Mouse (Mus musculus) heart, embryonic 11.5 days (tissue): ENCODE results near the gene Atp2c1. TPM values are rescaled to one million over a fixed set of nuclear protein-coding genes. Genes with fewer than 3 reads are reported as not detected.

Experiments used
- ATAC-seq: fragments of 200-750 bp; cut with Nextera tagmentation; replicated peaks from 2 replicates; pipeline ENCODE4 v1.8.0; 2017; ENCODE audit warnings: moderate library complexity; ENCODE audit not compliant: insufficient number of reproducible peaks, low FRiP score, low TSS enrichment
- H3K27ac ChIP-seq: fragments of 300-500 bp; sonication (generic); 2 replicates; pipeline ENCODE4 v1.5.1; 2014; ENCODE audit warnings: mild to moderate bottlenecking, low read depth, low read length
- H3K27me3 ChIP-seq: fragments of 300-500 bp; sonication (generic); 2 replicates; pipeline ENCODE4 v1.6.1; 2014; ENCODE audit warnings: mild to moderate bottlenecking, low read length, mixed read lengths; ENCODE audit not compliant: control insufficient read depth, insufficient read depth
- H3K36me3 ChIP-seq: fragments of 300-500 bp; sonication (generic); 2 replicates; pipeline ENCODE4 v1.6.1; 2014; ENCODE audit warnings: mild to moderate bottlenecking, low read length, moderate library complexity, mixed read lengths; ENCODE audit not compliant: control insufficient read depth, insufficient read depth
- H3K4me1 ChIP-seq: fragments of 300-500 bp; sonication (generic); 2 replicates; pipeline ENCODE4 v1.6.1; 2014; ENCODE audit warnings: low read length; ENCODE audit not compliant: control insufficient read depth, insufficient read depth
- H3K4me2 ChIP-seq: fragments of 300-500 bp; sonication (generic); 2 replicates; pipeline ENCODE4 v1.6.1; 2014; ENCODE audit warnings: mild to moderate bottlenecking, moderate library complexity
- H3K4me3 ChIP-seq: fragments of 300-500 bp; sonication (generic); 2 replicates; pipeline ENCODE4 v1.5.1; 2014; ENCODE audit warnings: low read depth, low read length
- H3K9ac ChIP-seq: fragments of 300-500 bp; sonication (generic); 2 replicates; pipeline ENCODE4 v1.6.1; 2014; ENCODE audit warnings: mild to moderate bottlenecking, low read depth, low read length, moderate library complexity
- H3K9me3 ChIP-seq: fragments of 300-500 bp; sonication (generic); replicated peaks from 2 replicates; pipeline ENCODE4 v1.6.1; 2016; ENCODE audit warnings: low read length; ENCODE audit not compliant: control insufficient read depth
- WGBS: fragments of 180-500 bp; shearing (Covaris S2); extraction: QIAGEN DNeasy Blood & Tissue Kit; methylation state at CpG from one replicate; pipeline ENCODE4 v1.1.7; 2014; ENCODE audit not compliant: insufficient replicate concordance; 5-methylcytosine and 5-hydroxymethylcytosine counted together
- polyA plus RNA-seq: library from polyadenylated mRNA; unstranded; fragments of >200 nt; fragmentation: Nextera tagmentation; extraction: Ambion mirVana; gene quantifications from 2 replicates; pipeline ENCODE4 v1.2.1, GENCODE M21; 2014

Gene Atp2c1
- polyA plus RNA-seq, 1 experiment from 2014 or later, result 53.0 TPM

DNA sequence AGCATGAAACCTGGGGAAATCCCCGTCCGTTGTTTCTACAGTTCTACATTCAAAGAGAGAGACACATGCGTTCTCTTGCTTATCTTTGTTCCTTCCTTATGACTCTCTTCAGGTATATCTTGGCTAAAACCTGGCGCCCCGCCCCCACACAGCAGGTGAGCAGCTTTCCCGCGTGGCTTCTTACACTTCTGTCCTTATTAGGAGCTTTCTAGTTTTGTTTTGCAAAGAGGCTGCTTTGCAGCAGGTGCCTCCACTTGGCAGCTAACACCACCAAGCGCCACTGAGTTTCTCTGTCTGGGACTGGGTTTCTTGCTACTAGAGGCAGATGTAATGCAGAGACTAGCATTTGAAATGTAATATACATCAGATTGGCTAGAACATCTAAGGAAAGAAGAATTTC, 10.4 kb upstream of the Atp2c1 start:
- 32% methylated on average over 8 of the region's 8 CpGs for WGBS
- no peak overlapping the region for H3K27ac ChIP-seq
- H3K9me3 ChIP-seq, result no peaks in the 10 kb centered on the region
- H3K4me1 ChIP-seq, result peaks cover 7% of the 10 kb centered on the region; the same call in 1 of the 2 replicates
- no peaks in the 10 kb centered on the region for H3K36me3 ChIP-seq
- no peak overlapping the region for H3K4me2 ChIP-seq
- H3K9ac ChIP-seq, result no peak overlapping the region
- ATAC-seq, result no peak
- no peak overlapping the region for H3K4me3 ChIP-seq
- no peaks in the 10 kb centered on the region for H3K27me3 ChIP-seq

DNA sequence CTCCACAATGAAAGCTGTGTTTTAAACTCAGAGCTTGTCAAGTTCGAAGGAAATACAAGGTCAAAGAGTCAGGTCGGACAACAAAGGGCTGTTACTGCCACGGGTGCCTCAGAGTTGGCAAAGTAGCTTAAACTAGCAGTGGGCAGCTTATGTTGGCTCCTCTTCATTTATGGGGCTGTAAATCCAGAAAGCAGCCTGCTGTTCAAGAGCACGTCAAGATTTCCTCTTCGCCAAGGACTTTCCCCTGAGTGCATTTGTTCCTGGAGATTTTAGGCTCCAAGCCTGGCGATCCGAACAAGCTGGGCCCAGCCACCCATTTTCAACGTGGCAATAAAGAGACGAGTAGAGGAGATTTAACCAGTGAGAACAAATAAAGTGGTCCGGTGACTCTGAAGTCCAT, 9.8 kb upstream of the Atp2c1 start:
- Histone ChIP-seq H3K27ac (no peak overlapping the region), H3K4me3 (no peak overlapping the region)

GRCm38 (mm10) chr9:105525355-105525754, 1.8 kb downstream of the Atp2c1 start:
- 35% methylated on average over 4 of the region's 4 CpGs for whole genome bisulfite sequencing
- H3K4me1 ChIP-seq, result peaks cover 16% of the 10 kb centered on the region; the same call in 1 of the 2 replicates
- no peak overlapping the region for H3K4me2 ChIP-seq
- no peaks in the 10 kb centered on the region for H3K36me3 ChIP-seq
- no peak overlapping the region for H3K27ac ChIP-seq
- H3K27me3 ChIP-seq, result no peaks in the 10 kb centered on the region
- no peaks in the 10 kb centered on the region for H3K9me3 ChIP-seq
- H3K9ac ChIP-seq, result no peak overlapping the region
- no peak overlapping the region for H3K4me3 ChIP-seq
- no peak for ATAC-seq

More for the DNA sequence above, 9.8 kb upstream of the Atp2c1 start:
- no peak overlapping the region for H3K4me2 ChIP-seq
- no peak for ATAC-seq
- H3K4me1 ChIP-seq, result peaks cover 7% of the 10 kb centered on the region; the same call in 1 of the 2 replicates
- no peaks in the 10 kb centered on the region for H3K27me3 ChIP-seq
- WGBS, result 58% methylated on average over 10 of the region's 10 CpGs
- H3K36me3 ChIP-seq, result no peaks in the 10 kb centered on the region
- H3K9ac ChIP-seq, result no peak overlapping the region
- H3K9me3 ChIP-seq, result no peaks in the 10 kb centered on the region

GRCm38 (mm10) chr9:105523038-105523437, 4.1 kb downstream of the Atp2c1 start:
- H3K27me3 ChIP-seq, result no peaks in the 10 kb centered on the region
- no peak overlapping the region for H3K9ac ChIP-seq
- H3K27ac ChIP-seq, result no peak overlapping the region
- no peaks in the 10 kb centered on the region for H3K9me3 ChIP-seq
- no peak for ATAC-seq
- 65% methylated on average over 2 of the region's 2 CpGs for WGBS
- peaks cover 16% of the 10 kb centered on the region; the same call in 1 of the 2 replicates for H3K4me1 ChIP-seq
- H3K36me3 ChIP-seq, result no peaks in the 10 kb centered on the region
- H3K4me2 ChIP-seq, result no peak overlapping the region
- H3K4me3 ChIP-seq, result no peak overlapping the region

DNA sequence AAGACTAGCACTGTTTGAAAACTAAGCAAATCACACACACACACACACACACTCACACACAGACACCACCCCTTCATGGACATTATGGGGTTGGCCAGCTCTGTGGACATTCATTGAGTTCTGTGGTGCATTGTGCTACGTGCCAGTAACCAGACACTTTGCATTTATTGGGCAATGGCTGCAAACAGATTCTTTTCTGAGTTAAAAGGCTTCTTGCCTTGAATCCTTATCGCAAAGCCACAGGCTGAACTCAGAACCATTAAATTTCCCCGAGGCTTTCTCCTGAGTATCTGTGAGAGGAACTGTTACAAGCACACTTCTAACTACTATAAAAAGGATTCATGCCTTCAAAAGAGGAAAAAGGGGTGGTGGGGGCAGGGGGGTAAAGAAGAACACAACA, 5.1 kb downstream of the Atp2c1 start:
- Histone ChIP-seq H3K27me3 (no peaks in the 10 kb centered on the region), H3K9me3 (no peaks in the 10 kb centered on the region), H3K4me1 (peaks cover 16% of the 10 kb centered on the region; the same call in 1 of the 2 replicates), H3K9ac (no peak overlapping the region), H3K4me3 (no peak overlapping the region), H3K36me3 (no peaks in the 10 kb centered on the region), H3K27ac (peak overlapping the region; percentile 83), H3K4me2 (no peak overlapping the region)
- WGBS, result 53% methylated on average over 3 of the region's 3 CpGs
- ATAC-seq, result no peak

DNA sequence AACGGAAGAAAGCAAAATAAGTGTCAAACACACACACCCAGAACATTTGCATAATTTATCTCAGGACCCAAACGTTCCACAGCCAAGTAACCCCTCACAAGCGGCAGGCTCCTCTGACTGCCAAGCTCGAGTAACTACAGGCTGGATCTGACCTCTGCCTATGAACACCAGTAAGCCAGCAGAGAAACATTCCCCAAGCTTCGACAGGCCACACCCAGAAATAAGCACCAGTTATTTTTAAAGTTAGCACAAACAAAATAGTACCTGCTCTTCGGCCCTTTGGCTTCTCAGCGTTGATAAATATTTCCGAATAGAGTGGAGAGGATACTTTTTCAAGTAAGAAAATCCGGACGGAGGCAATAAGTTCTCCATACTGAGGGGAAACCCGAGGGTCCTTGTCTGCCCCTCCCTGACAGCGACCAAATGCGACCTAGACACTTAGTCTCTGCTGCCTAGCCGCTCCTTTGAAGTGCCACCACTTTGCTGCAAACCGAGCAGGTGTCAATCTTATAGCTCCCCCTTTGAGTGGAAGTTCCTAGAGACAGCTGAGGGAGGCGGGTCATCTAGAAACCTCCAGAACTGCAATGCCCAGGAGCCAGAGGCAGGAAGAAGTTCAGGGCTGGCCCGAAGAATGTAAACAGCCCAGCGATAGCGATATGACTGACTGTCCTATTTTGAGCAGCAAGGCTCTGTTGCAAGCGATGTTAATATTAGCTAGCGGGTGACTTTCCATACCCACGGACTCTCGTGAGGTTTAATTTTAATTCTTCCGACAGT, 6.2 kb downstream of the Atp2c1 start:
- H3K27ac ChIP-seq, result peak overlapping the region; percentile 83
- H3K9ac ChIP-seq, result peak overlapping the region; percentile 17; the same call in 1 of the 2 replicates
- peak overlapping the region; percentile 39 for H3K4me3 ChIP-seq
- peak overlapping the region; percentile 70 for H3K4me2 ChIP-seq
- H3K4me1 ChIP-seq, result peaks cover 16% of the 10 kb centered on the region; the same call in 1 of the 2 replicates
- H3K9me3 ChIP-seq, result no peaks in the 10 kb centered on the region
- ATAC-seq, result peak; percentile 77
- no peaks in the 10 kb centered on the region for H3K27me3 ChIP-seq
- H3K36me3 ChIP-seq, result no peaks in the 10 kb centered on the region
- WGBS, result 19% methylated on average over 24 of the region's 24 CpGs

DNA sequence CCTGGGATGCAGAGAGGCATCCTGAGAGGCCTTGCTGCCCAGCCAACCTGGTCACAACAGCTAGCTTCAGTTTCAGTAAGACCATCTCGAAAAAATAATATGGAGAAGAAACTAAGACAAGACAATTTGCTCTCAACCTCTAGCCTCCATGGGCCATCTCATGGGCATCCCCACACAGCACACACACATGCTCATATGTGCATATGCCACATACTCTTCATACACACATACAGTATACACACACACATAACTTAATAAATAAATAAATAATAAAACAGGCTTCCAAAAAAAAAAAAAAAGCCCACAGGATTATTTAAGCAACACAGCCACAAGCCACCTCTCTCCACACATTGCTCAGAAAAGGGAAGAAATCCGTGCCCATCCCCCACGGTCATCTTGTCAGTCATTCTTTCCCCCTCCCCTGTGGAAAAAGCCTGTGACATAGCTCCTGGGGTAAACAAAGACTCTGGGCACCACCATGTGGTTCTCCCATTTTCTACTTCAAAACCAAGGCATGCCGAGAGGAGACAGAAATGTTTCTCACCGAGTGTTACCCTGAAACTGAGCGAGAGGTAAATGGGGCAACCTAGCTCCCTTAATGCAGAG, 7.7 kb downstream of the Atp2c1 start:
- Histone ChIP-seq H3K27me3 (no peaks in the 10 kb centered on the region), H3K9ac (no peak overlapping the region), H3K27ac (no peak overlapping the region), H3K4me1 (0 out of 2 replicates have a peak, but pooled peaks cover 9% of the 10 kb centered on the region), H3K4me3 (peak overlapping the region; percentile 39), H3K4me2 (peak overlapping the region; percentile 70), H3K9me3 (no peaks in the 10 kb centered on the region), H3K36me3 (no peaks in the 10 kb centered on the region)
- 47% methylated on average over 6 of the region's 6 CpGs for WGBS
- ATAC-seq, result no peak

DNA sequence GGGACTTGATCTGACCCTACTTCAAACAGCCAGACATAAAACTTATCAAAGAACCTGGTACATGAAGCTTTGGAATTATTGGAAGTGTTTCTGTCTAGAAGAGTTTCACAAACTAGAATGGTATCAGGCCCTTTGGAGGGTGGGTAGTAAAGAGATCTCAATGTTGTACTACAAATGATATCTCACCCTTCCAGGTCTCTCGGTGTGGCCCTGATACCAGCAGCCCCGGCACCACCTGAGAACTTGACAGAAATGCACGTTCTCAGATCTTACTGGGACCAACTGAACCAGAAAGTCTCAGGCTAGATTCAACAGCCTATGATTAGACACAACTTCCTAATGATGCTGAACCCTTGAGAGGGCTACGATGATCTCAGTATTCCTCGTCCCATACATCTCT, 23.4 kb downstream of the Atp2c1 start:
- H3K4me3 ChIP-seq, result no peak overlapping the region
- WGBS, result 78% methylated on average over 5 of the region's 5 CpGs
- H3K9me3 ChIP-seq, result no peaks in the 10 kb centered on the region
- no peak overlapping the region for H3K4me2 ChIP-seq
- no peaks in the 10 kb centered on the region for H3K4me1 ChIP-seq
- H3K27me3 ChIP-seq, result no peaks in the 10 kb centered on the region
- no peaks in the 10 kb centered on the region for H3K36me3 ChIP-seq
- H3K27ac ChIP-seq, result no peak overlapping the region
- no peak for ATAC-seq
- H3K9ac ChIP-seq, result no peak overlapping the region
